Mouse (Mus musculus) gastrocnemius, postnatal 14 days (tissue): ENCODE measurements around the gene Xdh. TPM values are rescaled to one million over a fixed set of nuclear protein-coding genes. Genes with fewer than 3 reads are reported as not detected.

Source experiments
- DNase-seq: peaks from one replicate; pipeline ENCODE4 v3.0.0; 2021; ENCODE audit warnings: mixed read lengths
- intact Hi-C: fragments of 180-260 bp; cut with DNase I; formaldehyde crosslinking; loops from one replicate; pipeline ENCODE4 v1.15.1; 2025; ENCODE audit warnings: low total_unique reads
- total RNA-seq, 2 experiments: library from RNA; stranded (reverse); gene quantifications; 2 replicates each; pipeline ENCODE4 v1.2.3; 2021

The Xdh gene
- total RNA-seq, 2 experiments from 2014 or later: 18.2 to 19.8 TPM

DNA sequence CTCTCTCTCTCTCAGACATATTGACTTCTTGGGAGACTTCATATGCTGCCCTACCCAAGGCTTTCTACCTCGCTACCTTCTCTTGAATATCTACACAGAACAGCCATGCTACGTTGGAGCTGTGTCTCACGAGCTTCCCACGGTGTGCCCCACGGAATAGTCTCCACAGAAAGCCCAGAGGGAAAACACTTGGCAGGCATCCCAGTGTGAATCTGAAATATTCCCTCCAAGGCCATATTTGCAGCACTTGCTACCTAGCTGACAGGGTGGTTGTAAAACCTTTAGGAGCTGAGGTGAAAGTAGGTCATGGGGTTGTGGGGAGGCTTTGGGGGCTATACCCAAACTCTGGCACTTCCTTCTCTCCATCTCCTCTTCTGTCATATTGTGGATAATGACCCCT lies 3.1 kb downstream of the Xdh start:
- no peak for DNase-seq
- intact Hi-C loops: no loop called here

DNA sequence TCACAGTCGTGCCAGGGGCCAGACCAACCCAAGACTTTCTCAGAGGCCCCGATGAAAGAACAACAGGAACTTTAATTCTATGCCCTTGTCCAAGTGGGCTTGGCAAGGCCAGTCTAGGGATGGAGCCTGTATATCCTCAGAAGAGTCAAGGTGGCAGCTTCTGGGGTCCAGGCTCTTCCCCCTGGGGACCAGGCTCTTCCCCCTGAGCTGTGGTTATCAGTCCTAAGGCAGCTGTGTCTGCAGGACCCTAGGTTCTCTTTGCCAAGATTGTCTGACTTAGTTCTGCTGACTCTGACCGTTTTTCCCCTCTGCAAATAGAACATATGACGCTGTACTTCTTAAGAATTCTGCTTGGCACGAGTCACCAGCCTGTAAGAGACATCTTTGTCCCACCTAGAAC lies 5.3 kb downstream of the Xdh start:
- DNase-seq: no peak
- intact Hi-C loops: no loop called here

- DNase-seq: no peak
- intact Hi-C loops: no loop called here
These were observed 7.6 kb downstream of the Xdh start for GRCm38 (mm10) chr17:73942268-73942962.

DNA sequence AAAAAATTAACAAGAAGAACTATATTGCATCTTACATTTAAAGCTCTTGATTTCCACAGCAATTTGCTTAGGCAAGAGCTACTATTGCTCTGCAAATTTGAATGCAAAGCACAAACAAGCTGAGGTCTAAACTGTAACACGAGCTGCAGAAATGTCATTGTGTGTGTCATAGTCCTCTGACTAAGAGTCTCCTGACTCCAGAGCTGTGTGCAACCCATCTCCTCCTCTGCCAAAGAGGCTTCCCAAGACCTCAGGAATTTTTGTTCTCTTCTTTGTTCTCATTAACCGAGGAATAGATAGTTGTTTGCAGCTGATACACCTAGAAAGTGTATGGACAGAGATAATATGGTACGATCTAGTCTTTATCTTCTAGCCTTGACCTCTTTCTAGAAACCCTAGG lies 8.2 kb downstream of the Xdh start:
- no peak for DNase-seq

GRCm38 (mm10) chr17:73937073-73937472 lies 12.9 kb downstream of the Xdh start:
- peak; percentile 23 for DNase-seq
- intact Hi-C loops: no loop called here

More for the DNA sequence above, 8.2 kb downstream of the Xdh start:
- intact Hi-C loops: no loop called here

GRCm38 (mm10) chr17:73935163-73935562 lies 14.8 kb downstream of the Xdh start:
- intact Hi-C loops: no loop called here

DNA sequence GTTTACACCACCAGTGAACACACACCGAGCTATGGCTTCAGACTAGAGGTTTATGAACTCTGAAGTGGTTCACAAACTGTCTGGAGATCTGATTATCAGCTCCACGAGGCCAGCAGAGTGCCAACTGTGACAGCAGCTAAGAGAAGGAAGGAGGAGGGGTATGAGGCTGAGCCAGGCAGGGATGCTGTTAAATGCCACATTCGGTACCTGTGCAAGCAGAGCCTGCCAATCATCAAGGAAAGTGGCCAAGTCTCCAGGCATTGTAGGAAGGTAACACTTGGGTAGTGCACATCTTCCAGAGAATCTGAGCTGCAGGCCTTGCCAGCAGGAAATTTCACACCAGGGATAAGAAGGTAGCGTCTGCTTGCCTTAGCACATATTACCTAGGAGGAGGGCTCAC lies 15.7 kb downstream of the Xdh start:
- no peak for DNase-seq
- intact Hi-C loops: no loop called here

More at GRCm38 (mm10) chr17:73935163-73935562, 14.8 kb downstream of the Xdh start:
- DNase-seq: no peak

GRCm38 (mm10) chr17:73933616-73934015 lies 16.4 kb downstream of the Xdh start:
- intact Hi-C loops: no loop called here
- DNase-seq: no peak

- no peak for DNase-seq
- intact Hi-C loops: no loop called here
These were observed 17.4 kb downstream of the Xdh start for GRCm38 (mm10) chr17:73932497-73933059.

- DNase-seq: no peak
These were observed 30.5 kb downstream of the Xdh start for GRCm38 (mm10) chr17:73919520-73919919.

GRCm38 (mm10) chr17:73918944-73919381 lies 31.0 kb downstream of the Xdh start:
- intact Hi-C loops: no loop called here
- no peak for DNase-seq

More at GRCm38 (mm10) chr17:73919520-73919919, 30.5 kb downstream of the Xdh start:
- intact Hi-C loops: no loop called here

DNA sequence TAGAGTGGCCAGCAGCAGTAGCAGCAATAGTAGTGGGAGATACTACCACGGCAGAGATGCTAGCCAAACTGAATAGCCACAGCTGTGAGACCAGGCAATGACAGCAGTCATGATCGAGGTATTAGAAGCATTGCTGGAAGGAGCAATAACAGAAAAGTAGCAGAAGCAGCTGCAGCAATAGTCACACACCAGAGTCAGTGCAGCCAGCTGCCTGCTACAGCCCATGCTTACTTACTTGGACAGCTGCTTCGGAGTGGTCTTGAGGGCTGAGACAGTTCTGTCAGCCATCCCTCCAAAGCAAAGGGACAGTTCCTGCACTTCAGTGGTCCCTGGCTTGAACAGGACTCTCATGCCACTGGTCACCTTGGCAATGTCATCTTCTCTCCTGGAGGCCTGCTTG lies 31.9 kb downstream of the Xdh start:
- intact Hi-C loops: no loop called here
- DNase-seq: no peak

- intact Hi-C loops: no loop called here
- no peak for DNase-seq
These were observed 32.3 kb downstream of the Xdh start for GRCm38 (mm10) chr17:73917713-73918112.

GRCm38 (mm10) chr17:73914730-73915129 lies 35.3 kb downstream of the Xdh start:
- no peak for DNase-seq

DNA sequence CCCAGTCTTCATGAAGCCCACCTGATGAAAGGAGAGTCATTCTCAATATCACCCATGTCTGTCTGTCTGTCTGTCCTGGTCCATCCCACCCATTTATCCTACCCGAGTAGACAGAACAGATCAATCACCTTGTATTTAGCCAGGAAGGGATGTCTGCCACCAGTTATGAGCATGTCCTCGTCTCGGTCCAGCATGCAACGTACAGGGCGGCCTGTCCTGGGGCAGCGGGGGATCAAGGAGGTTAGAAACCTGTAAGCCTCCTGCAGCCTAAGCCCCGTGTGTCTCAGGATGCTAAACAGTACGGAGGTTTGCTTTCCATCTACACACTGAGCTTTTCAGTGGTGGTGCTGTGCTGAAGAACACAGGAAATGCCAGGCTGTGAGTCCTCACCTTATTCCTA lies 43.9 kb downstream of the Xdh start:
- intact Hi-C loops: no loop called here
- DNase-seq: no peak

More at GRCm38 (mm10) chr17:73914730-73915129, 35.3 kb downstream of the Xdh start:
- intact Hi-C loops: no loop called here

- no peak for DNase-seq
- intact Hi-C loops: no loop called here
These were observed 44.8 kb downstream of the Xdh start for GRCm38 (mm10) chr17:73905043-73905750.

DNA sequence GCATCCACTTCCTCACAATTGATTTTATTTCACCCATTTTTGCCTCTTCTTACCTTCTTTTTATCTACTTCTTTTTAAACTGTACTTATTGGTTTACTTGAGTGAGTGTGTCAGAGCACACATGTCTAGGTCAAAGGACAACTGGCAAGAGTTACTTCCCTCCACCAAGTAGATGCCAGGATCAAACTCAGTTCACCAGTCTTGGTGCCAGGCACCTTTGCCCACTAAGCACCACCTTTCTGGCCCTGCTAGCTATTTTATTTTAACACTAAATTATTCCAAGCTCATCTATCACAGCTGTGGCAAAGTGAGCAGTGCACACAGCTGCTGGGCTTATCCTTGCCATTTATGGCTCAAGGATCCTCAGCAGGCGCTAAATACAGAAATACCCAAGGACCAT lies 46.9 kb downstream of the Xdh start:
- intact Hi-C loops: no loop called here
- DNase-seq: no peak

DNA sequence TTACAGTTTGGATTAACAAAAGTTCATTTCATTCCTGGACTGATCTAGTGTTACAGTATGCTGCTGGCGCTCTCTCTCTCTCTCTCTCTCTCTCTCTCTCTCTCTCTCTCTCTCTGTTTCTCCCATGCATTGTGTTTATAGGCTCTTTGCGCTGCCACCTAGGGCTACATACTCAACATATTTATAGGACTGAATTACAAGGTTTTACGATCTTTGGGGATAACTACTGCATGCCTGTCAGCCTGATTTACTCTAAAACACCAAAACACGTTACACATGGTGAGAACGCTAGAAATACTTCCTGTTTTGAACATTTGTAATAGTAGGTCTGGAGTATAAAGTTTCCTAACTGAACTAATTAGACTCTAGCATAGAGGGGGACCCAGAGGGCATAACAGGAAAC lies 47.8 kb downstream of the Xdh start:
- DNase-seq: no peak
- intact Hi-C loops: no loop called here

GRCm38 (mm10) chr17:73894399-73894798 lies 55.6 kb downstream of the Xdh start:
- intact Hi-C loops: loop anchor here (10.0 kb wide), 1 partner anchor 130 kb away; no protein-coding TSS in a partner anchor
- no peak for DNase-seq

- intact Hi-C loops: loop anchor here (10.0 kb wide), 1 partner anchor 131 kb away; no protein-coding TSS in a partner anchor
- DNase-seq: no peak
These were observed 56.2 kb downstream of the Xdh start for GRCm38 (mm10) chr17:73893822-73894221.
